Mouse (Mus musculus): Measurements from ENCODE around the gene Hagh. TPM values are rescaled to one million over a fixed set of nuclear protein-coding genes. Genes with fewer than 3 reads are reported as not detected.

The Hagh gene
- polyA plus RNA-seq, 1 experiment: 39.7 TPM

DNA sequence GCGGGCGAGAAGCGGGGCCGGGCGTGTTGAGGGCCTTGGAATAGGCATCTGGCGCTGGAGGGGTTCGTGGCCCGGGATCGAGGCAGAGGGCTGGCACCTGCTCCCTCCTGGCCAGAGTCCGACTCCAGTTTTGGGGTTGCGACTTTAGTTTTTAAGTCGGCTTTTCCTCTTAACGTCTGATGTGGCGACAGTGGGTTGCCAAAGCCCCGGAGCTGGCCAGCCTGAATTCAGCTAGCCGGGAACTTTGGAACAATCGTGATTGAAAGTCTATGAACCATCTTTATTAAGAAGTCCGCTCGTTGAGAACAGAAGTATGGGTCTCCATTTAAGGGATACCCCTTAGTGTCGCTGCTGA lies 10.8 kb downstream of the Hagh start:
- no peak for DNase-seq (ENCODE audit: low read depth)
- no peak for TF ChIP-seq POLR2A (IDR thresholded peaks at IDR 0.05; ENCODE audit: borderline replicate concordance, extremely low read depth, insufficient read depth, insufficient read length, poor library complexity, severe bottlenecking)
- no peak for TF ChIP-seq CTCF (IDR thresholded peaks at IDR 0.05; ENCODE audit: borderline replicate concordance, extremely low read depth, insufficient read depth, insufficient read length)

DNA sequence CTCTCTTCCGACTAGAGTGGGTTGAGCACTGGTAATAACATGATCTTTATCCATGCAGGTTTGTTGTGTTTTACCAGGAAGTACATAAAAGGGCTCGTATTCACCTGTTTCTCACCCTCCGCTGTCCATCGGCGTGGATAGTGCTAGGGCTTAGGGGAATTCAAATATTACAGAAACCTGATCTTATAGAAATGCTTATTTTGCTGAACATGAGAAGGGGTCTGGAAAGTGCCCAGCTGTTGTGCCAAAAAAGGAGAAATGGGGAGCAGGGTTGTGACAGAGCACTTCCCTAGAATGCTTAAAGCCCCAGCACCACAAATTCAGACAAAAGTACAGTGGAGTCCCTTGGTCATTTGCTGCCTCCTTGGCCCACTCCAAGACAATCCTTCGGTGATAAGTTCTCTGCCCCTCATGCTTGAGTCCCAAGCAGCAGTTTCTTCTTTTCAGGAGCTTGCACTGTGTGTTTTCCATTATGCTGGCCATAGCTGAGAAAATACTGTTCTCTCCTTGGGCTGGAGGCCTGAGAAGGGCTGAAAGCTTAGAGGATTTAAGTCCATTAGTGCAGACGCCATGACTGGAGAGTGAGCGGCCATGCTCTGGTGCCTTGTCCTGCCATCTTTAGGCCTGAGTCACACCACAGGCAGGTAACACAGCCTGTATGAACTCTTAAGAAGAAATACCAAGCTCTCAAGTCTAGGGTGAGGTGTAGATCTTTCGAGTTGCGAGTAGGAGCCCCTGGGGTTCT lies 11.6 kb downstream of the Hagh start:
- no peak for DNase-seq (ENCODE audit: low read depth)
- TF ChIP-seq POLR2A (IDR thresholded peaks at IDR 0.05; ENCODE audit: borderline replicate concordance, extremely low read depth, insufficient read depth, insufficient read length, poor library complexity, severe bottlenecking) (no peak), CTCF (IDR thresholded peaks at IDR 0.05; ENCODE audit: borderline replicate concordance, extremely low read depth, insufficient read depth, insufficient read length) (no peak)

DNA sequence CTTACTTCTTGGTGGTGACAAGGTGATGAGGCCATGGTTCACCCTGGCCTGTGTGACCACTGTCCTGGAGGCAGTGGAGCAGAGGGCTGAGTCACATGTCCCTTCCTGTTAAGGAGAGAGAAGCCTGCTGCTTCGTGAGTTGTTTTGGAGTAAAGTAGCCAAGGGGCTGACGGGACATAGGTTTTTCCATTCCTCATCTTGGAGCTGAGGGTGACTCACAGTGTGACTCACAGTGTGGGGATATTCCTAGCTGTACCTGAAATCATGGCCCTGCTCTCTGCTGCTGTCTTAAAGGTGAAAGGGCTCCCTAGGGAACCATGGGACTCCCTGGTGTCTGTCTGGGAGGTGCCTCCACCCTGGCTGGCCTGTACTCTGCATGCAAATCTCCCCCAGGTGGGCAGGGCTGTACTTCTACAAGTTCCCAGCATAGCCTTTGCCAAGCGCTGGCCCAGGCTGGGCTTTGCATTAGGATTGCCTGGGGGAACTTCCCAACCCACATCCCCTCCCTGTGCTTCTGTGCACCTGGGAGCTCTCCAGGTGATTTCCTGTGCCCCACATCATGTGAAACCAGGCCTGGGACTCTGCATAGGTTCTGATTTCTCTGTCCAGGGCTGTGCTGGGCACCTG lies 16.0 kb downstream of the Hagh start:
- TF ChIP-seq CTCF (IDR thresholded peaks at IDR 0.05; ENCODE audit: borderline replicate concordance, extremely low read depth, insufficient read depth, insufficient read length): no peak
- no peak for TF ChIP-seq POLR2A (IDR thresholded peaks at IDR 0.05; ENCODE audit: borderline replicate concordance, extremely low read depth, insufficient read depth, insufficient read length, poor library complexity, severe bottlenecking)
- no peak for DNase-seq (ENCODE audit: low read depth)

DNA sequence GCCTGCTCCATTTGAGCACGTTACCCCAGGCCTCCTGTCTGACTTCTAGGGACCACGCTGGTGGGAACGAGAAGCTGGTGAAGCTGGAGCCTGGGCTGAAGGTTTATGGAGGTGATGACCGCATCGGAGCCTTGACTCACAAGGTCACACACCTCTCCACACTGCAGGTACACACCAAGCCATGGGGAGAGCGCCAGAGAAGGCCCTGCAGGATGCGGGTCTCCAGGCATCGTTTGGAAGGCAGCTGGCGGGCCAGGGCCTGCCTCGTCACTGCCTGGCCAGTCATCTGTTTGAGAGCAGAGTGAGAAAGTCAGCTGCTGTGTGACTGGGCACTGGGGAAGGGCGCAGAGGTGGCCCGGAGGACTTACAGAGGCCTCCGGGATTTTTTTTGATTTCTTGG lies 16.6 kb downstream of the Hagh start:
- DNase-seq (ENCODE audit: low read depth): no peak
- TF ChIP-seq POLR2A (IDR thresholded peaks at IDR 0.05; ENCODE audit: borderline replicate concordance, extremely low read depth, insufficient read depth, insufficient read length, poor library complexity, severe bottlenecking) (no peak), CTCF (IDR thresholded peaks at IDR 0.05; ENCODE audit: borderline replicate concordance, extremely low read depth, insufficient read depth, insufficient read length) (no peak)

DNA sequence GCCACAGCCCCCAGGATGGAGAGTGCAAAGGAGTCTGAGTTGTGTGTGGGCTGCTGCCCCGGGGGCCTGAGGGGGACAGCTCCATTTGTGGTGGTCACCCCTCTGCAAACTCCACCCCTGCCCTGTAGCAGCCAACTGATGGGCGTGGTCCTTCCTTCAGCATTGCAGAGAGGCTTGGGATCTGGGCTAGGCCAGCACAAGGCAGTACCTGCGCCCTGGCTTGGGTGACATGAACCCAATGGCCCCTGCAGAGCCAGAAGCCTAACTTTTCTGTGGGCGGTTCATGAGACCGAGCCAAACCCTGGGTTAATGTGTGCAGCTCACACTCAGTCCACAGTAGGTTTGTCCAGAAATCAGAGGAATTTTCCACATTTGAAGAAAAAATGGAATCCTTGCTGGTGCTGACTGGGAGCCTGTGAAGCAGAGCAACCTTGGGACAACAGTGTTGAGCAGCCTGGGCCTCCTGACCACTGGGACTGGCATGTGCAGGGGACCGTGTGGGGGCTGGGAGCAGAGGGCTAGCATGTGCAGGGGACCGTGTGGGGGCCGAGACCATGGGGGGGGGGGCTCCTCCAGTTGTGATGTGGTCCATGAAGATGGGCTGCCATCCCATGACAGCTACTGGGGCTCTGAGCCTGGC lies 18.0 kb downstream of the Hagh start:
- no peak for DNase-seq (ENCODE audit: low read depth)
- TF ChIP-seq CTCF (IDR thresholded peaks at IDR 0.05; ENCODE audit: borderline replicate concordance, extremely low read depth, insufficient read depth, insufficient read length): no peak
- no peak for TF ChIP-seq POLR2A (IDR thresholded peaks at IDR 0.05; ENCODE audit: borderline replicate concordance, extremely low read depth, insufficient read depth, insufficient read length, poor library complexity, severe bottlenecking)

DNA sequence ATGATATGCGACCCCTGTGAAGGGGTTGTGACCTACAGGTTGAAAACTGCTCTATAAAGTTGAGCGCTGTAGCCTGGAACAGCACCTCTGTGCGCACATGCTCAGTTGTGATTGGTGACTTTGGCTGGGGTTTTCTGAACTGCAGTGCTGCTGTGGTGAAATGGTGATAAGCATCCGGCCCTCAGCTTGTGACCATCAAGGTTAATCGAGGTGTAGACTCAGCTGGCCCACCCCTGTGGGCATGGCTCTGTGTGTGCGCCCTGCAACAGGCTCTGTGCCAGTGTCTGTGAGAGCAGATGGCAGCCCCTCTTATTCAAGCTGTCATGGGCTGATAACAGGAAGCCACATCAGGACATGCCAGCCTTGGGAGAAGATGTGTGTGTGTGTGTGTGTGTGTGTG lies 19.0 kb downstream of the Hagh start:
- peak; percentile 54 for DNase-seq (ENCODE audit: low read depth)
- TF ChIP-seq CTCF (IDR thresholded peaks at IDR 0.05; ENCODE audit: borderline replicate concordance, extremely low read depth, insufficient read depth, insufficient read length): no peak
- no peak for TF ChIP-seq POLR2A (IDR thresholded peaks at IDR 0.05; ENCODE audit: borderline replicate concordance, extremely low read depth, insufficient read depth, insufficient read length, poor library complexity, severe bottlenecking)

DNA sequence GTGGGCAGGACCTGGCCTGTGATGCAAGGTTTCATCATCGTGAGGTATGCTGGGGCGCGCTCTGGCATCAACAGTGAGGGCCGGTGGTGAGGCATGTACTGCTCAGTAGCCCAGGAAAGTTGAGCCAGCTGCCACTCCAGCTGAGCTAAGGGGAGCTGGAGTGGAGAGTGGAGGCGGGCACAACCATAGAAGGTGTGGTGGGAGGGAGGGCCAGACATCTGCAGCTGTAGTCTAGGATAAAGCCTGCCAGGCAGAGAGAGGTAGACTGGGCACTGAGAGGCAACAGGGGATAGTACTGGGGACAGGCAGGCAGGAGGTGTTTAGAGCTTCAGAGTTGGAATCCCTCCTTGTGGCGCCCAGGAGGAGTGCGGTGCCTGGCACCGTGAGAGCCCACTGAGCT lies 20.1 kb downstream of the Hagh start:
- no peak for DNase-seq (ENCODE audit: low read depth)
- TF ChIP-seq CTCF (IDR thresholded peaks at IDR 0.05; ENCODE audit: borderline replicate concordance, extremely low read depth, insufficient read depth, insufficient read length): no peak
- TF ChIP-seq POLR2A (IDR thresholded peaks at IDR 0.05; ENCODE audit: borderline replicate concordance, extremely low read depth, insufficient read depth, insufficient read length, poor library complexity, severe bottlenecking): no peak

DNA sequence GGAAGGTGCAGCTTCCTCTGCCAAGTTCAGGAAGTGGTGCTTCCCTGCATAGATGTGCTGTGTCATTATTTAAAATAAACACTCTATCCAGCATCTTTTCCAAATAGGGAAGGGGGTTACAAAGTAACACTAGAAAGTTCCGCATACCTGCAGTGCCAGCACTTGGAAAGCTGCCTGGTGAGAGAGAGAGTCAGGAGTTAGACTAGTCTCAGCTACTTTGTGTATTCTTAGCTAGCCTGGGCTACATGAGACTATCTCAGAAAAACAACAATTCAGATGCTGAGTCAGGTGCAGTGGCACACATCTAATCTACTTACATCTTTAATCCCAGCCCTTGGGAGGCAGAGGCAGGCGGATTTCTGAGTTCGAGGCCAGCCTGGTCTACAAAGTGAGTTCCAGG lies 21.8 kb downstream of the Hagh start:
- no peak for DNase-seq (ENCODE audit: low read depth)
- no peak for TF ChIP-seq POLR2A (IDR thresholded peaks at IDR 0.05; ENCODE audit: borderline replicate concordance, extremely low read depth, insufficient read depth, insufficient read length, poor library complexity, severe bottlenecking)
- no peak for TF ChIP-seq CTCF (IDR thresholded peaks at IDR 0.05; ENCODE audit: borderline replicate concordance, extremely low read depth, insufficient read depth, insufficient read length)

DNA sequence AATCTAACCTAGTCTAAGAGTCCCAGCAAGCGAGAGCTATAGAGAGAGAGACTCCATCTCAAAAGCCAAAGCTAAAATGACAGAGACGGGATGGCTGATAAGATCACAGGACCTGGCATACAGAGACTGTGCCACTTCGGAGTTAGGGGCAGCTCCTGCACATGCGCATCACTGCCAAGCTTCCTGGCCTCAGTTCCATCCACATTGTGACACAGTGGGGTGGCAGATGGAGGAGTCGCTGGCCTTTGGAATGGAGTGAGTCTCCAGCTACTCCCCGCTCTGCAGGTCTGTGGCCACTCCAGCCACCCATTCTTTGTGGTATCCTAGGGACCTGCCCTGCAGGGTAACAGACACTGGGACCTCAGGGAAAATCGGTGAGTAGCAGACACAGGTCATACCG lies 25.8 kb downstream of the Hagh start, which contains the start of gene Igfals:
Gene Igfals, plus strand, starts transcription at position 222 of the 400 bp plus-strand sequence.
- TF ChIP-seq POLR2A (IDR thresholded peaks at IDR 0.05; ENCODE audit: borderline replicate concordance, extremely low read depth, insufficient read depth, insufficient read length, poor library complexity, severe bottlenecking): no peak
- no peak for DNase-seq (ENCODE audit: low read depth)

DNA sequence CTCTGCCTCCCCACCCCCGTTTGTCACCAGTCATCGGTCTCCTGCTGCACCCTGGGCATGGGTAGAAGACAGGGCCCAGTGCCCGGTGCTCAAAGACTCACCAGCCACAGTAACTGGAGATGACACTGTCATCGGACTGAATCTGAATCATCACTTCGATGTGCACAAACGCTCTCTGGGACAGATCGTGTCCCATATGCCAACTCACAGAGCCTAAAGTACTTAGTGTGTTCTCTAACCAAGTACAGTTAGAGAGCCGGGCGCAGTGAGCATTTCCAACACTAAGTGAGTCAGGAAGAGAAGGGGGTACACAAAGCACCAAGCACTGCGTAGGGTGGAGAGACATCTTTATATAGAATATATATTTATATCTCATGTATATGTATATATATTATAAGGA lies 28.0 kb downstream of the Hagh start:
- no peak for DNase-seq (ENCODE audit: low read depth)
- TF ChIP-seq POLR2A (IDR thresholded peaks at IDR 0.05; ENCODE audit: borderline replicate concordance, extremely low read depth, insufficient read depth, insufficient read length, poor library complexity, severe bottlenecking): no peak
- TF ChIP-seq CTCF (IDR thresholded peaks at IDR 0.05; ENCODE audit: borderline replicate concordance, extremely low read depth, insufficient read depth, insufficient read length): no peak

DNA sequence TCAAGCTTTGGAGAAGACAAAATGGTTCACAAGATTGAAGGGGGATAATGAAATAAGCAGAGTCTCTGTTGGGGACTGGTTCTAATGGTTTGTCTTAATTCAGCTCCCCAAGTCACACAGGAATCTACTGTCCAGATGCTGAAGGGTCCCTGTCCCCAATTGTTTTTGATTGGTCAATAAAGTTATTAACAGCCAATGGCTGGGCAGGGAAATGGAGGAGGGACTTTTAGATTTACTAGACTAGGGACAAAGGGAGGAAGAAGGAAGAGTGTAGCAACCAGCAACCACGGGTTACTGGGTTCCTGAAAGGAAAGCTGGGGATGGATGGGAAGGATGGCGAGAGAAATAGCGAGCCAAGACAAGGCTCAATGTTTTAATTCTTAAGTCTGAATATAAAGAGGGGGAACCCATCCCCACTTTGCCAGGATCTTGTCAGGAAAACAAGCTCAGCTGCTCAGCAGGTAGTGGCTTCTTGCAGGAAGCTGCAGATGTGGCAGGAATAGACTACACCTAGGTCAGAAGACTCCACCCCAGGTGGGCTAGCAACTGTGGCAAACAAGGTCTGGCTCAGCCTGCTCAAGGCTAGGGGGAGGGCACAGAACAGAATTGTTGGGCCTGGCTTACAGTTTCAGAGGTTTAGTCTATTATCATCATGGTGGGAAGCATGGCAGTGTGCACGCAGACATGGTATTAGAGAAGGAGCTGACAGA lies 33.9 kb downstream of the Hagh start:
- TF ChIP-seq POLR2A (IDR thresholded peaks at IDR 0.05; ENCODE audit: borderline replicate concordance, extremely low read depth, insufficient read depth, insufficient read length, poor library complexity, severe bottlenecking): no peak
- TF ChIP-seq CTCF (IDR thresholded peaks at IDR 0.05; ENCODE audit: borderline replicate concordance, extremely low read depth, insufficient read depth, insufficient read length): no peak
- no peak for DNase-seq (ENCODE audit: low read depth)
